Mouse (Mus musculus): ENCODE data around the gene Ptbp3. TPM values are rescaled to one million over a fixed set of nuclear protein-coding genes. Genes with fewer than 3 reads are reported as not detected.
A peak's percentile ranks its signal among the peaks of the same experiment; 100 is the strongest.

The Ptbp3 gene
- polyA plus RNA-seq, 1 experiment from 2014 or later: 46.4 TPM

- ATAC-seq (ENCODE audit: insufficient number of reproducible peaks, low FRiP score): no peak
- WGBS: 79% methylated on average over 6 of the region's 6 CpGs
- H3K4me3 ChIP-seq: no peak overlapping the region
- H3K9me3 ChIP-seq (replicated peaks): no peaks in the 10 kb centered on the region
- peaks cover 8% of the 10 kb centered on the region for H3K4me1 ChIP-seq (replicated peaks)
- H3K27me3 ChIP-seq (replicated peaks): no peaks in the 10 kb centered on the region
- H3K27ac ChIP-seq (ENCODE audit: poor library complexity, severe bottlenecking): no peak overlapping the region
- H3K9ac ChIP-seq: no peak overlapping the region
- no peak overlapping the region for H3K4me2 ChIP-seq
- H3K36me3 ChIP-seq: no peaks in the 10 kb centered on the region
These were observed 98.8 kb downstream of the Ptbp3 start for GRCm38 (mm10) chr4:59450234-59450854.

- Histone ChIP-seq H3K4me1 (replicated peaks) (peaks cover 11% of the 10 kb centered on the region), H3K9ac (no peak overlapping the region), H3K4me3 (no peak overlapping the region), H3K9me3 (replicated peaks) (no peaks in the 10 kb centered on the region), H3K36me3 (no peaks in the 10 kb centered on the region), H3K27me3 (replicated peaks) (no peaks in the 10 kb centered on the region), H3K4me2 (no peak overlapping the region), H3K27ac (ENCODE audit: poor library complexity, severe bottlenecking) (no peak overlapping the region)
- ATAC-seq (ENCODE audit: insufficient number of reproducible peaks, low FRiP score): no peak
- 94% methylated on average over 1 of the region's 1 CpGs for WGBS
These were observed 101.9 kb downstream of the Ptbp3 start for GRCm38 (mm10) chr4:59447296-59447695.

- ATAC-seq (ENCODE audit: insufficient number of reproducible peaks, low FRiP score): 0 out of 2 replicates have a peak, but pooled peaks have one; percentile 25
- peak overlapping the region; percentile 19; the same call in 1 of the 2 replicates for H3K27ac ChIP-seq (ENCODE audit: poor library complexity, severe bottlenecking)
- WGBS: 18% methylated on average over 6 of the region's 6 CpGs
These were observed 103.6 kb downstream of the Ptbp3 start for GRCm38 (mm10) chr4:59445516-59445915.

GRCm38 (mm10) chr4:59444994-59445393, 104.2 kb downstream of the Ptbp3 start:
- WGBS: 77% methylated on average over 3 of the region's 3 CpGs
- Histone ChIP-seq H3K27ac (ENCODE audit: poor library complexity, severe bottlenecking) (no peak overlapping the region), H3K4me1 (replicated peaks) (peaks cover 11% of the 10 kb centered on the region), H3K36me3 (no peaks in the 10 kb centered on the region), H3K9me3 (replicated peaks) (no peaks in the 10 kb centered on the region), H3K9ac (no peak overlapping the region), H3K4me2 (no peak overlapping the region), H3K4me3 (no peak overlapping the region), H3K27me3 (replicated peaks) (no peaks in the 10 kb centered on the region)
- no peak for ATAC-seq (ENCODE audit: insufficient number of reproducible peaks, low FRiP score)

More at GRCm38 (mm10) chr4:59445516-59445915, 103.6 kb downstream of the Ptbp3 start:
- Histone ChIP-seq H3K4me2 (peak overlapping the region; percentile 1; the same call in 1 of the 2 replicates), H3K4me3 (no peak overlapping the region), H3K36me3 (no peaks in the 10 kb centered on the region), H3K4me1 (replicated peaks) (peaks cover 11% of the 10 kb centered on the region), H3K9me3 (replicated peaks) (no peaks in the 10 kb centered on the region), H3K27me3 (replicated peaks) (no peaks in the 10 kb centered on the region), H3K9ac (no peak overlapping the region)

- peaks cover 13% of the 10 kb centered on the region for H3K4me1 ChIP-seq (replicated peaks)
- H3K4me3 ChIP-seq: no peak overlapping the region
- H3K27ac ChIP-seq (ENCODE audit: poor library complexity, severe bottlenecking): no peak overlapping the region
- no peaks in the 10 kb centered on the region for H3K9me3 ChIP-seq (replicated peaks)
- ATAC-seq (ENCODE audit: insufficient number of reproducible peaks, low FRiP score): no peak
- no peak overlapping the region for H3K4me2 ChIP-seq
- WGBS: 68% methylated on average over 4 of the region's 4 CpGs
- H3K36me3 ChIP-seq: no peaks in the 10 kb centered on the region
- no peaks in the 10 kb centered on the region for H3K27me3 ChIP-seq (replicated peaks)
- H3K9ac ChIP-seq: no peak overlapping the region
These were observed 105.1 kb downstream of the Ptbp3 start for GRCm38 (mm10) chr4:59444085-59444484.

GRCm38 (mm10) chr4:59441265-59441664, 107.9 kb downstream of the Ptbp3 start:
- H3K4me1 ChIP-seq (replicated peaks): peaks cover 21% of the 10 kb centered on the region
- H3K9ac ChIP-seq: no peak overlapping the region
- H3K27me3 ChIP-seq (replicated peaks): no peaks in the 10 kb centered on the region
- H3K4me3 ChIP-seq: no peak overlapping the region
- 61% methylated on average over 1 of the region's 1 CpGs for WGBS
- no peak overlapping the region for H3K4me2 ChIP-seq
- ATAC-seq (ENCODE audit: insufficient number of reproducible peaks, low FRiP score): no peak
- H3K9me3 ChIP-seq (replicated peaks): no peaks in the 10 kb centered on the region
- H3K36me3 ChIP-seq: no peaks in the 10 kb centered on the region
- no peak overlapping the region for H3K27ac ChIP-seq (ENCODE audit: poor library complexity, severe bottlenecking)

- WGBS: 28% methylated on average over 2 of the region's 2 CpGs
- Histone ChIP-seq H3K27ac (ENCODE audit: poor library complexity, severe bottlenecking) (no peak overlapping the region), H3K9me3 (replicated peaks) (no peaks in the 10 kb centered on the region), H3K4me2 (no peak overlapping the region), H3K4me3 (no peak overlapping the region), H3K36me3 (no peaks in the 10 kb centered on the region), H3K27me3 (replicated peaks) (no peaks in the 10 kb centered on the region), H3K9ac (no peak overlapping the region), H3K4me1 (replicated peaks) (peaks cover 11% of the 10 kb centered on the region)
- no peak for ATAC-seq (ENCODE audit: insufficient number of reproducible peaks, low FRiP score)
These were observed 109.2 kb downstream of the Ptbp3 start for GRCm38 (mm10) chr4:59439960-59440359.

- peak overlapping the region; percentile 64; the same call in 1 of the 2 replicates for H3K4me3 ChIP-seq
- no peak for ATAC-seq (ENCODE audit: insufficient number of reproducible peaks, low FRiP score)
- no peak overlapping the region for H3K9ac ChIP-seq
- 34% methylated on average over 5 of the region's 5 CpGs for WGBS
- no peak overlapping the region for H3K27ac ChIP-seq (ENCODE audit: poor library complexity, severe bottlenecking)
- H3K9me3 ChIP-seq (replicated peaks): no peaks in the 10 kb centered on the region
- peak overlapping the region; percentile 96 for H3K4me2 ChIP-seq
- no peaks in the 10 kb centered on the region for H3K27me3 ChIP-seq (replicated peaks)
- H3K36me3 ChIP-seq: no peaks in the 10 kb centered on the region
- peaks cover 11% of the 10 kb centered on the region for H3K4me1 ChIP-seq (replicated peaks)
These were observed 110.1 kb downstream of the Ptbp3 start for GRCm38 (mm10) chr4:59439041-59439440.

GRCm38 (mm10) chr4:59437990-59438854, 110.9 kb downstream of the Ptbp3 start, which contains the start of gene Susd1:
Gene Susd1 (minus strand): TSS chr4:59438633.
- no peaks in the 10 kb centered on the region for H3K36me3 ChIP-seq
- peak within 1 kb of the TSS; percentile 22 for H3K27ac ChIP-seq (ENCODE audit: poor library complexity, severe bottlenecking)
- peak within 1 kb of the TSS; percentile 96 for H3K4me2 ChIP-seq
- no peaks in the 10 kb centered on the region for H3K9me3 ChIP-seq (replicated peaks)
- no peaks in the 10 kb centered on the region for H3K27me3 ChIP-seq (replicated peaks)
- ATAC-seq (ENCODE audit: insufficient number of reproducible peaks, low FRiP score): peak; percentile 77
- H3K4me1 ChIP-seq (replicated peaks): peaks cover 11% of the 10 kb centered on the region
- H3K4me3 ChIP-seq: peak within 1 kb of the TSS; percentile 64
- under 1% methylated on average over 75 of the region's 75 CpGs for WGBS
- peak within 1 kb of the TSS; percentile 77 for H3K9ac ChIP-seq

- H3K4me3 ChIP-seq: no peak overlapping the region
- H3K9ac ChIP-seq: no peak overlapping the region
- no peaks in the 10 kb centered on the region for H3K27me3 ChIP-seq (replicated peaks)
- H3K4me2 ChIP-seq: no peak overlapping the region
- no peaks in the 10 kb centered on the region for H3K9me3 ChIP-seq (replicated peaks)
- H3K27ac ChIP-seq (ENCODE audit: poor library complexity, severe bottlenecking): no peak overlapping the region
- H3K36me3 ChIP-seq: no peaks in the 10 kb centered on the region
- H3K4me1 ChIP-seq (replicated peaks): peaks cover 14% of the 10 kb centered on the region
- 87% methylated on average over 4 of the region's 4 CpGs for WGBS
- no peak for ATAC-seq (ENCODE audit: insufficient number of reproducible peaks, low FRiP score)
These were observed 113.2 kb downstream of the Ptbp3 start for GRCm38 (mm10) chr4:59435951-59436350.

- no peak for ATAC-seq (ENCODE audit: insufficient number of reproducible peaks, low FRiP score)
- H3K4me1 ChIP-seq (replicated peaks): peaks cover 18% of the 10 kb centered on the region
- H3K27me3 ChIP-seq (replicated peaks): no peaks in the 10 kb centered on the region
- H3K4me2 ChIP-seq: no peak overlapping the region
- 68% methylated on average over 3 of the region's 3 CpGs for WGBS
- H3K36me3 ChIP-seq: no peaks in the 10 kb centered on the region
- H3K9ac ChIP-seq: no peak overlapping the region
- H3K4me3 ChIP-seq: no peak overlapping the region
- no peak overlapping the region for H3K27ac ChIP-seq (ENCODE audit: poor library complexity, severe bottlenecking)
- H3K9me3 ChIP-seq (replicated peaks): no peaks in the 10 kb centered on the region
These were observed 115.1 kb downstream of the Ptbp3 start for GRCm38 (mm10) chr4:59434039-59434438.

All from heart, embryonic 12.5 days (tissue).